ENCODE assay signal across 12 mouse cellular contexts in the genomic region with DNA sequence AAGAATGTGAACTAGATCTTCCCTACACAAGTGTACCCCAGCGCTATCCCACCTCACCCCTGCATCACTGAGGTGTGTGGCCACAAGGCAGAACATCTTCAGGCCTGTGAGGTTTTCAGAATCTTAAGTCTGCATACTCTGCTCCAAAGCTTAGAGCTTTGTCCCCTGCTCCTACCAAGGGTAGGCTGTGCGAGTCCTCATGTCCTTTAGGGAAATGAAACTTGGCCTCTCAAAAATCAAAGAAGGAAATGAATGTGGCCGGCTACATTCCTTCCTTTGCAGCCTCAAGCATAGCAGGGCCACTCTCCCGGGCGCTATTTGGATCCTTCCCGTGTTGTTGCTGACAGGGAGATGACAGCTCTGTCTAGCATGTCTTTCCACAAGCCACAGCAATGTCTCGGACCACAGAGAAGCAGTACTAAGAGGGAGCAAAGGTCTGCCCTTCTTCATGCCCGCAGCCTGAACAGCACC. TPM values are rescaled to one million over a fixed set of nuclear protein-coding genes. Genes with fewer than 3 reads are reported as not detected.
A peak's percentile ranks its signal among the peaks of the same experiment; 100 is the strongest.
DNase-seq lines count a peak whose midpoint lies in the region; ATAC-seq and TF ChIP-seq lines count a peak whose summit lies in the region.
"Had no signal": no experiment of that assay in that cellular context is flagged by ENCODE, and none has a peak within 500 bp of the region (broad histone marks: within the 10 kb centered on the region; RNA-seq: fewer than 3 reads in every experiment).

No protein-coding gene starts in this region.

- ATAC-seq in forebrain, embryonic 11.5 days (replicated peaks; ENCODE audit: low FRiP score), result no peak

- DNase-seq in kidney, adult 2 months, result peak; percentile 12
- DNase-seq in kidney, postnatal 36 days, result no peak
- peak; percentile 17 for DNase-seq in NIH3T3 (ENCODE audit: low read depth)
- peak; percentile 66 to 71 for DNase-seq in heart, adult 9 months (ENCODE audit: low spot score in 2 of 2)
- peak; percentile 51 for DNase-seq in lung, postnatal 10 days
- no peak for DNase-seq in forebrain, embryonic 11.5 days (ENCODE audit: low spot score)
- DNase-seq in left cerebral cortex, adult 11 months (ENCODE audit: low spot score), result no peak
- no peak for DNase-seq in ovary, postnatal 36 days (ENCODE audit: low spot score)
- DNase-seq: cerebellum, adult 18-20 months had no signal

- no peaks in the 10 kb centered on the region for H3K4me1 ChIP-seq in kidney, adult 2 months (ENCODE audit: control insufficient read depth, insufficient read depth, low read length)
- peaks cover 6% of the 10 kb centered on the region for H3K4me1 ChIP-seq in forebrain, embryonic 11.5 days (replicated peaks; ENCODE audit: control insufficient read depth, insufficient read depth, low read length)

- no peaks in the 10 kb centered on the region for H3K27me3 ChIP-seq in kidney, adult 2 months (replicated peaks; ENCODE audit: control insufficient read depth, insufficient read depth, low read length)
- H3K27me3 ChIP-seq in forebrain, embryonic 11.5 days (ENCODE audit: control insufficient read depth, insufficient read depth, low read length), result no peaks in the 10 kb centered on the region
- H3K27me3 ChIP-seq: limb, embryonic 13.5 days had no signal

- TF ChIP-seq CTCF in kidney, adult 2 months (conservative IDR thresholded peaks at IDR 0.05; ENCODE audit: insufficient read depth, insufficient read length, low read depth, low read length), result no peak

- no peak overlapping the region for H3K4me3 ChIP-seq in kidney, adult 2 months (ENCODE audit: insufficient read depth, low read depth, low read length)
- H3K4me3 ChIP-seq in forebrain, embryonic 11.5 days (ENCODE audit: low read depth, low read length), result no peak overlapping the region
- H3K4me3 ChIP-seq: erythroblast, embryonic 14.5 days; limb, embryonic 13.5 days; myocyte had no signal

- H3K27ac ChIP-seq in kidney, adult 2 months (ENCODE audit: insufficient read depth, low read depth, low read length), result no peak overlapping the region
- no peak overlapping the region for H3K27ac ChIP-seq in forebrain, embryonic 11.5 days (ENCODE audit: low read depth, low read length)
- H3K27ac ChIP-seq: limb, embryonic 13.5 days had no signal

- WGBS in kidney, adult 2 months, result 62% methylated on average over 8 of the region's 8 CpGs
- WGBS in forebrain, embryonic 11.5 days, result 81% methylated on average over 8 of the region's 8 CpGs

- no peak overlapping the region for H3K9ac ChIP-seq in forebrain, embryonic 11.5 days (ENCODE audit: low read length)
- H3K9ac ChIP-seq: limb, embryonic 13.5 days had no signal

- H3K4me2 ChIP-seq in forebrain, embryonic 11.5 days (ENCODE audit: low read depth, low read length, severe bottlenecking), result no peak overlapping the region
- H3K4me2 ChIP-seq: limb, embryonic 13.5 days had no signal

- TF ChIP-seq POLR2A in kidney, adult 2 months (IDR thresholded peaks at IDR 0.05; ENCODE audit: low read depth, low read length), result no peak

- no peaks in the 10 kb centered on the region for H3K9me3 ChIP-seq in forebrain, embryonic 11.5 days (ENCODE audit: control insufficient read depth, low read length)
- H3K9me3 ChIP-seq: limb, embryonic 13.5 days had no signal

- H3K36me3 ChIP-seq in kidney, adult 2 months (ENCODE audit: control insufficient read depth, insufficient read depth, low read length), result no peaks in the 10 kb centered on the region
- no peaks in the 10 kb centered on the region for H3K36me3 ChIP-seq in forebrain, embryonic 11.5 days (ENCODE audit: control insufficient read depth, insufficient read depth, low read length)
- H3K36me3 ChIP-seq: limb, embryonic 13.5 days had no signal

RNA-seq across cellular contexts. Expression of a gene that starts 51.0 kb away (rescaled TPM):
- 115 and 121 TPM in 2 replicates for polyA plus RNA-seq in kidney, adult 2 months (2012; rRNA removed)
- polyA plus RNA-seq in forebrain, embryonic 11.5 days (2014; fragmentation: Nextera tagmentation; extraction: Ambion mirVana), result 64.6 and 66.1 TPM in 2 replicates

Comparison
In these comparisons a context has a peak if more than half of its experiments do, and no peak if none do; other contexts are left out.
1. DNase-seq: peak in kidney, adult 2 months (single experiment), NIH3T3 (single experiment), heart, adult 9 months (2 of 2) and lung, postnatal 10 days (single experiment); none in kidney, postnatal 36 days (0 of 2), forebrain, embryonic 11.5 days (single experiment), left cerebral cortex, adult 11 months (single experiment) and ovary, postnatal 36 days (single experiment).